In the genomic region with DNA sequence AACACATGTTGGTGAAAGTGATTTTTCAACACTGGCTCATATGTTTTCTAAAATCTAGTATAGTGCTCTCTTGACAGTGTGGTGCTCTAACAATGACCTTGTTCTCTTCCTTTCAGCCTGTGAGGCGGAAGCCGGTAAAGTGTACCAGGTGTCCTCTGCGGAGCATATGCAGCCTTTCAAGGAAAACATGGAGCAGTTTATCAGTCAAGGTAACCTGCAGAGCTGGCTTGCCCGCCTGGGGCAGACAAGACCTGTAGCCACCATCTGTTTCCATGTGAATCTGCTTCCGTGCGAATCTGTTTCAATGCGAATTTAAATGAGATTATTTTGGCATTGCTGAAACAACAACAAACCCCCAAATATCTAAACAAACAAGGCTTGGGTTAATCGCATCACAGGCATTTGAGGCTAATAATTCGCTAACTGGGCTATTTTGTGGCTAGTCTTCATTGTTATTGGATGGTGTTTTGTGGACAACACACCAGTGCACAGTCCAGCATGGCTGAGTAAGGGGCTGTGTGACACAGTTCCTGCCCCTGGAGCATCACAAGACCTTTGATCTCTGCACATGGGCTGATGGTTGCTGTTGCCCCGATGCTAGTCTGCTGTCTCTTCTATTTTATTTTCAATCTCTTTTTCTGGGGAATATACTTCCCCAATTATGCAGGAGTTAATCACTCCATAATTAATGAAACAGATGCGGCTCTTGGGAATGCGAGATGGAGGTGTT, we compare ENCODE assay signal across 18 mouse cellular contexts.
DNase-seq lines count a peak whose midpoint lies in the region; ATAC-seq and TF ChIP-seq lines count a peak whose summit lies in the region.
"Had no signal": no experiment of that assay in that cellular context is flagged by ENCODE, and none has a peak within 500 bp of the region (broad histone marks: within the 10 kb centered on the region; RNA-seq: fewer than 3 reads in every experiment).

No protein-coding gene starts in this region.

- TF ChIP-seq CTCF in midbrain, postnatal 0 days (IDR thresholded peaks at IDR 0.05): no peak
- no peak for TF ChIP-seq CTCF in cerebellum, adult 2 months (IDR thresholded peaks at IDR 0.05; ENCODE audit: borderline replicate concordance, insufficient read depth, low read depth, low read length)

- peak; percentile 58 for DNase-seq in midbrain, postnatal 0 days (ENCODE audit: low spot score)
- DNase-seq in cerebellum, adult 2 months: peak; percentile 69 to 89
- peak; percentile 76 to 78 for DNase-seq in cerebellum, postnatal 36 days
- no peak for DNase-seq in spleen, postnatal 10 days (ENCODE audit: low spot score in 2 of 2)
- DNase-seq in heart, postnatal 10 days: no peak
- DNase-seq: adrenal gland, postnatal 25 days; embryo, embryonic 11 days; forebrain, postnatal 0 days; gastrocnemius, postnatal 10 days; liver, embryonic 13.5 days; right cerebral cortex, postnatal 14 days had no signal

- H3K27me3 ChIP-seq in midbrain, postnatal 0 days (ENCODE audit: insufficient read depth, low read length): no peaks in the 10 kb centered on the region
- no peaks in the 10 kb centered on the region for H3K27me3 ChIP-seq in midbrain, embryonic 16.5 days (ENCODE audit: control insufficient read depth, insufficient read depth, low read depth, low read length)
- no peaks in the 10 kb centered on the region for H3K27me3 ChIP-seq in cerebellum, adult 2 months (ENCODE audit: control insufficient read depth, insufficient read depth, low read length)
- H3K27me3 ChIP-seq: embryonic facial prominence, embryonic 15.5 days; liver, embryonic 13.5 days; lung, embryonic 15.5 days; neural tube, embryonic 12.5 days had no signal

- H3K36me3 ChIP-seq in midbrain, postnatal 0 days (ENCODE audit: insufficient read depth, low read length): peaks cover 8% of the 10 kb centered on the region; the same call in 1 of the 2 replicates
- peaks cover 11% of the 10 kb centered on the region; the same call in 1 of the 2 replicates for H3K36me3 ChIP-seq in midbrain, embryonic 16.5 days (ENCODE audit: control insufficient read depth, insufficient read depth, low read length)
- H3K36me3 ChIP-seq: embryonic facial prominence, embryonic 15.5 days; heart, embryonic 10.5 days; liver, embryonic 13.5 days; lung, embryonic 15.5 days; neural tube, embryonic 12.5 days had no signal

- intact Hi-C loops in heart, postnatal 10 days (cut with DNase I): no loop called here

- H3K4me1 ChIP-seq in midbrain, postnatal 0 days (ENCODE audit: insufficient read depth, low read length): no peaks in the 10 kb centered on the region
- H3K4me1 ChIP-seq in midbrain, embryonic 16.5 days (ENCODE audit: control insufficient read depth, insufficient read depth, low read length): no peaks in the 10 kb centered on the region
- peaks cover 5% of the 10 kb centered on the region; the same call in 1 of the 2 replicates for H3K4me1 ChIP-seq in cerebellum, adult 2 months (ENCODE audit: control insufficient read depth, insufficient read depth, low read length)
- H3K4me1 ChIP-seq: embryonic facial prominence, embryonic 15.5 days; heart, embryonic 10.5 days; liver, embryonic 13.5 days; lung, embryonic 15.5 days; neural tube, embryonic 12.5 days had no signal

- no peak overlapping the region for H3K4me3 ChIP-seq in midbrain, postnatal 0 days (ENCODE audit: low read depth, low read length)
- H3K4me3 ChIP-seq in midbrain, embryonic 16.5 days (ENCODE audit: low read depth, low read length): no peak overlapping the region
- H3K4me3 ChIP-seq in cerebellum, adult 2 months (replicated peaks; ENCODE audit: insufficient read depth, low read depth, low read length): no peak overlapping the region
- H3K4me3 ChIP-seq: embryonic facial prominence, embryonic 15.5 days; heart, embryonic 10.5 days; liver, embryonic 13.5 days; lung, embryonic 15.5 days; neural tube, embryonic 12.5 days had no signal

- WGBS in midbrain, postnatal 0 days: 89% methylated on average over 12 of the region's 12 CpGs
- WGBS in midbrain, embryonic 16.5 days: 83% methylated on average over 12 of the region's 12 CpGs
- WGBS in cerebellum, adult 2 months: 22% methylated on average over 12 of the region's 12 CpGs

- no peaks in the 10 kb centered on the region for H3K9me3 ChIP-seq in midbrain, postnatal 0 days (ENCODE audit: low read length)
- no peaks in the 10 kb centered on the region for H3K9me3 ChIP-seq in midbrain, embryonic 16.5 days (replicated peaks; ENCODE audit: control insufficient read depth, low read length, poor library complexity, severe bottlenecking)
- H3K9me3 ChIP-seq: embryonic facial prominence, embryonic 15.5 days; heart, embryonic 10.5 days; liver, embryonic 13.5 days; lung, embryonic 15.5 days; neural tube, embryonic 12.5 days had no signal

- peak; percentile 31; the same call in 1 of the 2 replicates for ATAC-seq in midbrain, postnatal 0 days (ENCODE audit: low FRiP score)
- ATAC-seq in midbrain, embryonic 16.5 days: no peak
- ATAC-seq in granulocyte monocyte progenitor cell, adult 5-6 weeks (replicated peaks; ENCODE audit: poor library complexity, severe bottlenecking): no peak
- ATAC-seq: forebrain, postnatal 0 days; intestine, embryonic 16.5 days had no signal

- H3K4me2 ChIP-seq in midbrain, postnatal 0 days (ENCODE audit: low read depth, low read length, poor library complexity, severe bottlenecking): no peak overlapping the region
- H3K4me2 ChIP-seq in midbrain, embryonic 16.5 days (ENCODE audit: low read length): no peak overlapping the region
- H3K4me2 ChIP-seq: embryonic facial prominence, embryonic 15.5 days; liver, embryonic 13.5 days; lung, embryonic 15.5 days; neural tube, embryonic 12.5 days had no signal

- no peak overlapping the region for H3K9ac ChIP-seq in midbrain, postnatal 0 days (replicated peaks; ENCODE audit: low read length, poor library complexity, severe bottlenecking)
- no peak overlapping the region for H3K9ac ChIP-seq in midbrain, embryonic 16.5 days (ENCODE audit: low read depth, low read length)
- H3K9ac ChIP-seq: embryonic facial prominence, embryonic 15.5 days; forebrain, postnatal 0 days; liver, embryonic 13.5 days; lung, embryonic 15.5 days; neural tube, embryonic 12.5 days had no signal

- TF ChIP-seq POLR2A in cerebellum, adult 2 months (IDR thresholded peaks at IDR 0.05; ENCODE audit: borderline replicate concordance, insufficient read depth, low read length): no peak

- H3K27ac ChIP-seq in midbrain, postnatal 0 days (ENCODE audit: low read depth, low read length): no peak overlapping the region
- no peak overlapping the region for H3K27ac ChIP-seq in midbrain, embryonic 16.5 days (ENCODE audit: low read length)
- H3K27ac ChIP-seq in cerebellum, adult 2 months (ENCODE audit: insufficient read depth, low read length): no peak overlapping the region
- H3K27ac ChIP-seq: embryonic facial prominence, embryonic 15.5 days; heart, embryonic 10.5 days; liver, embryonic 13.5 days; lung, embryonic 15.5 days; neural tube, embryonic 12.5 days had no signal

Comparison
In these comparisons a context has a peak if more than half of its experiments do, and no peak if none do; other contexts are left out.
1. DNase-seq: peak in midbrain, postnatal 0 days (single experiment), cerebellum, adult 2 months (2 of 2) and cerebellum, postnatal 36 days (2 of 2); none in spleen, postnatal 10 days (0 of 2) and heart, postnatal 10 days (0 of 2).